Mouse (Mus musculus) adrenal gland, postnatal 25 days (tissue): ENCODE measurements around the gene Pecam1. TPM values are rescaled to one million over a fixed set of nuclear protein-coding genes. Genes with fewer than 3 reads are reported as not detected.
"Not testable (repeated sequence)": the region's sequence is repeated elsewhere in the genome, so short reads cannot be mapped to it uniquely, and the experiment has no call there.

ENCODE experiments used
- DNase-seq: peaks from one replicate; pipeline ENCODE4 v3.0.0; 2021; ENCODE audit warnings: mixed read lengths
- total RNA-seq: library from RNA; stranded (reverse); gene quantifications from 2 replicates; pipeline ENCODE4 v1.2.3, GENCODE M21; 2021

Gene Pecam1
- total RNA-seq, 1 experiment from 2014 or later: 76.1 TPM

DNA sequence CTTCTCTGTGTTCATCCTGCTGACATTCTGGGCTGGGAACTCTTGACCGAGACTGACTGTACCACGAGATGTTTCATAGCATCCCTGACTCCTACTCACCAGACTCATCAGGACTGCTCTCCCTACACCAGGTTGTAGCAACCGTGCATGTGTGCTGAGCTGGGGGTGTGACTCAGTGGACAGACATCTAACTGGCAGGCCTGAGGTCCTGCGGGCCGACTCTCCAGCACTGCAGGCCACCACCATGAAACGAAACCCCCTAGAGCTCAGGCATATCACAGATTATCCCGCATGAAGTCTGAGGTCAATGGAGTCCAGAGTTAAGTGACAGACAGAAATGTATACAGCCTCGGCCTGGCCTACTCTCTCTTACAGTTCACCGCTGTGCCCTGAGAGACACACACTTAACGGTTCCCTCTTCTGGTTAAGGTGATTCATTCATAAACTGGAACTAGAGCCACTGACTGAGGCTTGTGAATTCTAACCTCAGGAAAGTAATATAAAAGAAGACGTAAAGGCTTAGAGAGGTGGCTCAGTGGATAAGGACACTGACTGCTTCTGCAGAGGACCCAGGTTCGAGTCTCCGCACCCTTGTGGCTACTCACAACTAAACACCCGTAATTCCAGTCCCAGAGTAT is 83.8 kb downstream of the Pecam1 start:
- no peak for DNase-seq

- no peak for DNase-seq
These were observed 84.6 kb downstream of the Pecam1 start for GRCm38 (mm10) chr11:106665841-106666240.

DNA sequence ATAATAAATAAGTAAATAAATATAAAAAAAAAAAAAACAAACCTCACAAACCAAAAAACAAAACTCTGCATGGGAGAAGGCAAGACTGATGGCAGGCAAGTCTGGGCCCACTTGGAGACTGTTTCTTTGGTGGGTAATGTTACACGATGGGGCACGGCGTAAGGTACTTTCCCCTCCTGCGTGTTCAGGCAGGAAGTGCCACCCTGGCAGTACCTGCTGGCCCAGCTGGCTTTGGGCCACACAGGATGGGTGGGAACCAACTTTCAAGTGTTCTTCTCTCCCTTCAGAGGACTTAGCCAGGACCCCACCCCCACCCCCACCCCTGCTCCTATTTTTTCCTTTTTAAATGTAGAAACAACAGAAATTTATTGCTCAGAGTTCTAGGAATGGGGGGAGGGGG is 85.1 kb downstream of the Pecam1 start:
- DNase-seq: no peak

- no peak for DNase-seq
These were observed 85.7 kb downstream of the Pecam1 start for GRCm38 (mm10) chr11:106664691-106665090.

DNA sequence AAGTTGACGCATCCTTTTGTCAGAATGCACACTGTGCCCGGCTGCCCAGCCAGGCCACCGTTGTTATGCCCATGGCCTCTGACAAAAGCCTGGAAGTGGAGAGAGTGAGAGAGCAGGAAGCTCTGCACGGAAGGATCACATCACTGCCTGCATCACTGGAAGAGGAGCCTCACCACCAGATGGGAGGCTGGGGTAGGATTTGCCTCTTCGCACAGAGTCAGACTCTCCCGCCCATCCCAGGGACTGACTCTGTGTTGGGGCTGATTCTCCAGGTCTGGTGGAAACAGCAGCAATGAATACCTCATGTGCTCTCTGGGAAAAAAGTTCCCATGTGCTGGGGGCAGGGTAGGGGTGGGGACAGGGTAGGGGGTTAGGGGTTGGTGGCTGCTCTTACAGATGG is 86.6 kb downstream of the Pecam1 start:
- no peak for DNase-seq

GRCm38 (mm10) chr11:106662634-106663407 is 87.6 kb downstream of the Pecam1 start:
- DNase-seq: no peak

DNA sequence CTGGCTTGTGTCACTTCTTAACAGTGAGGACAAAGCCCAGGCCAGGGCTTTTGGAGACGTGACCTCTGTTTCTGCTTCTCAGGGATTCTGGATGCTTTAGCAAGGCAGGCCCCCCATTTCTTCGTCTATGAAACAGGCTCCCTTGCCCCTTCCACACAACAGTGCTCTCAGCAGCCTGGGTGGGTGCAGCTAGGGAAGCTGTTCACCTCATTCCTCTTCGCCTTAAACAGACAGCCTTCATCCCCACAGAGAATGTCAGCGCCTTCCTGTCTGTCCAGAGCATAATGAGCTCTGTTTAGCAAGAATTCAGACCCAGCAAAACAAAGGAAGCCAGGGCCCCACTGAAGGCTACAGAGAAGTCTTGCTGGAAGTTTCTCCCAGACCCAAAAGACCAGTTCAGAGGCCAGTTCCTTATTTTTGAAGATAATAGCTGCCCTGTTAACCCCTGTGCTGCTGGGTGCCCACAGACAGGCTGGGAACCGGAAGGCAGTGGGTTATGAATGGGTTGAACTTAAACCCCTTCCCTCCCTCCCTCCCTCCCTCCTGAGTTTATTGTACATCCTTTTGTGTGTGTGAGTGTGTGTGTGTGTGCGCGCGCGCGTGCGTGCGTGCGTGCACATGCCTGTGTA is 89.9 kb downstream of the Pecam1 start:
- no peak for DNase-seq

- DNase-seq: no peak
These were observed 90.7 kb downstream of the Pecam1 start for GRCm38 (mm10) chr11:106659598-106660295.

- DNase-seq: peak; percentile 83
These were observed 92.2 kb downstream of the Pecam1 start for GRCm38 (mm10) chr11:106658051-106658880.

DNA sequence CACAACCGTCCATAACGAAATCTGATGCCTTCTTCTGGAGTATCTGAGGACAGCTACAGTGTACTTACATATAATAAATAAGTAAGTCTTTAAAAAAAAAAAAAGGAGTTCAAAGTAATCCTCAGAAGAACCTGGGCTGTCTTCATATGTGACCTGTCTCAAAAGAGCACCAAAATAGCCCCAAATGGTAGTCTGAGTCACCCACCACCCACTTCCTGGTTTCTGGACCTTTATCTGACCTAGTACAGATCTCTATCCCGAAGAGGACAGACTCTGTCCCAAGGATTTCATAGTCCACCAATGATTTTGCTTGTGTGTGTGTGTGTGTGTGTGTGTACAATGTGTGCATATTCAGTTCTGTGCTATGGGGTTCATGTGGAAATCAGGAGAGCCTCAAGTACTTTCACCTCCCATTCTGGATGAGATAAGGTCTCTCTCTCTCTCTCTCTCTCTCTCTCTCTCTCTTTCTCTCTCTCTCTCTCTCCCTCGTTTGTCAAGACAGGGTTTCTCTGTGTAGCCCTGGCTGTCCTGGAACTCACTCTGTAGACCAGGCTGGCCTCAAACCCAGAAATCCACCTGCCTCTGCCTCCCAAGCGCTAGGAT is 93.4 kb downstream of the Pecam1 start:
- DNase-seq: not testable (repeated sequence)

GRCm38 (mm10) chr11:106648347-106648746 is 102.1 kb downstream of the Pecam1 start:
- peak; percentile 78 for DNase-seq

DNA sequence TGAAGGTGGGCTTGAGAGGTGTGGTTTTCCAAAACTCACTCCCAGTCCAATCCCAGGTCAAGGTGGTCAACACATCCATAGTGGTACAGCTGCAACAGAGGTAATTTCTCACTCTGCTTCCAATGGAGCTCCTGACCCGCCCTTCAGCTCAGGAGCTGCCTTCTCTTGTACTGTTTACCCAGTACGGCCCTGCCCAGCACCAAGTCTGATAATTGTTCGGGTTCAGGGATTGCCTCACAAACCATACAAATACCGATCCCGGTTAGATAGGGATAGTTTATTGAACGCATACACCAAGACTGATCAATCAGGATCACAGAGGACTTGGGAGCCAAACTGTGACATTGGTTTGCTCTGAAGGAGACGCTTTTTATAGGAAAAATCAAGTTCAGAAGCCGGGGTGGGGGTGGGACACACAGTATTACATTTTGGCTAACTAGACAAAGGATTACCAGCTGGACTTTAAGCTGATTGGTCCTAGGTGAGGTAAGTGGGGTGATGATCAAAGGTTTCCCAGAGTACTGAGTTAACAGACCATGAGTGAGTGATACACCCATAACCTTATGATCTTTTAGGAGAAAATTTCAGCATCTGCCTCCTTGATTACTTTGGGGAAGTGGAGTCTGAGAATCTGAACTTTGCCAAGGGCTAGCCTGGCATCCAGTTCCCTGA is 107.3 kb downstream of the Pecam1 start:
- no peak for DNase-seq

DNA sequence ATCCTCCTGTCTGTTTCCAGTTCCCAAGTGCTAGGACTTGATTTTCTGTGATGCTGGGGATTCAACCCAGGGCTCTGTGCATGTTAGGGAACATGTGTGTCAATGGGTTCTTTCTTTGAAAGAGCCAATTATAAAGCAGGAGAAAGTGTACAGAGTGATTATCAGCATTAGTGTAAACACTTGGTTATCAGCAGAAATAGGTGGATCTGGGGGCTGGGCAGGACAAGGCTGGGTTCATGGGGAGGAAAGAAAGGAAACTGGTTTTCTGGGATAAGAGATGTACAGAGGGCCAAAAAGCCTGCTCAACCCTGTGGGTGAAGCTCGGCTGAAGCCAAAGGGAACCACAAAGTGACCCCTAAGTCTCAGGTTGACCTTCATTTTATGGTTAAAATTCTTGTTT is 108.8 kb downstream of the Pecam1 start:
- DNase-seq: no peak

DNA sequence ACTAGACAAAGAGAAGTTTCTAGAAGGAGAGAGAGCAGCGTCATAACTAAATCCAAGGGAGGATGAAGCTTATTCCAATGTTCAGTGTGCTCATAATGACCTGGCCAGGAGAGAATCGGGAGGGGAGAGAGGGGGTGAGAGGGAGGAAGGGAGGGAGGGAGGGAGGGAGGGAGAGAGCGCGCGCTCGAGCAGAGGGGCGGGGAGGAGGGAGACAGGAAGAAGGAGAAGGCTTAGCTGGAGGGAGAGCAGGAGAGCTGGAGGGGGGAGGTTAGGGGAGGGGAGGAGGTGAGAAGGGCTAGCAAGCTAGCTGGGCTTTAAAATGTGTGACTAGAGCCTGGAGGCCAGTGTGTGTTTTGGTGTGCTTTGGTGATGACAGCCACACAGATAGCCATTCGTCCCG is 110.4 kb downstream of the Pecam1 start:
- no peak for DNase-seq

DNA sequence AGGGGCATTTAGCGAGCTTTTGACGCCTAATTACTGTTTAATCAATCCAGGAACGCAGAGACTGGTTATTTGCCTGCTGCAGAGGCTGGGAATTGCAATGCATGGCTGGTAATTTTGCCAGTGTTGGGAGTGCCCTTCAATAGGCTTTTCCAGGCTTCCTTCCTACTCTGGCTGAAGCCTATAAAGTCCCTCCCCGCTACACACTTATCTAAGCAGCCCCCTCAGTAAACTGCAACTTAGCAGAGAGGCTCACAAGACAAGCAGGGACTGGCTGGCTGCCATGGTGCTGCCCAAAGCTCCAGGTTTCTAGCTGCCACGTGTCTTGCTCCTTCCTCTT is 111.1 kb downstream of the Pecam1 start:
- no peak for DNase-seq

DNA sequence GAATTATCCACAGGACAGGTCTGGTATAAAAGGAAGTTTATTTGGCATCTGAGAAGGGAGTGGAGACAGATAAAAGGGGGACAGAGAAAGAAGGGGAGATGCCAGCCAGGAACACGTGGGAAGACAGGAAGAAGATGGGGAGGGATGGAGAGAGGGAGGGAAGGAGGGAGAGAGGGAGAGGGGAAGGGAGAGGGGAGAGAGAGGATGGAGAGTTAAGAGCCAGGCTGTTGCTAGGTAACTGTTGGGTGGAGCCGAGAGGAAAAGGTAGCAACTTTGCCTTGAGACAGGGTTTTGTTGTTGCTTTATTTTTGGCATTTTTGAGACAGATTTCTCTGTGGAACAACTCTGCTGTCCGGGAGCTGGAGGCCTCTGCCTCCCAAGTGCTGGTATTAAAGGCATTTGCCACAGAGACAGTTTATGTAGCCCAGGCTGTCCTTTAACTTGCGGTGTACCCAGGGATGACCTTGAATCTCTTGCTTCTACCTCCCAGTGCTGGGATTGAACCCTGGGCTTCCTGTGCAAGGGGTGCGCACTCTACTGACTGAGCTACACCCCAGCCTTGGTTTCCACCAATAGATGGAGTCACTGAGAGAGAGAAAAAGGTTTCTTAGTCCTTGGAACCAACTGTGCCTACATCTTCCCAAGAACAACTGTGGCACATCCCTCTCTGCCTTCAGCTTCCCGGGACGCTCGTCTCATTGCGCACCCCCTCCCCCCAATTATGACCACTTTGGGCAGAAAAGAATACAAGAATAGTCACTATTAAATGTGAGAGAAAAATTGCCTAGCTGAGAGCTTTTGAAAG is 111.7 kb downstream of the Pecam1 start:
- no peak for DNase-seq

DNA sequence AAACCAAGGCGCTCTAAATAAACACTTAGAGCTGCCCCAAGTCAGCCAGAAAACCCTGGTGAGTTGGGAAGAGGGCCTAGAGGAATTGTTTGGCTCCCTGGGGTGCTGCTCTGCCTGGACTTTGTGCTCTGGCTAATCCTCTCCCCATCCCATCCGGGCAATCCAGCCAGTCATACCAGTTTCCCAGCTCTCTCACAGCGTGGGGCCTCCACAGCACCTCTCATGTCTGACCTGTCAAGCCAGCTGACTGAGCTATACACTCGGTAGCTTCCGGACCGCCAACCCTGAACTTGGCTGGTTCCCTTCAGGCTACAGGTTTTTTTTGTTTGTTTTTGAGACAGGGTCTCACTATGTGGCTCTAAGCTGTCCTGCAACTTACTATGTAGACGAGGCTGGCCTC is 112.7 kb downstream of the Pecam1 start:
- no peak for DNase-seq

- no peak for DNase-seq
These were observed 114.5 kb downstream of the Pecam1 start for GRCm38 (mm10) chr11:106635946-106636345.

DNA sequence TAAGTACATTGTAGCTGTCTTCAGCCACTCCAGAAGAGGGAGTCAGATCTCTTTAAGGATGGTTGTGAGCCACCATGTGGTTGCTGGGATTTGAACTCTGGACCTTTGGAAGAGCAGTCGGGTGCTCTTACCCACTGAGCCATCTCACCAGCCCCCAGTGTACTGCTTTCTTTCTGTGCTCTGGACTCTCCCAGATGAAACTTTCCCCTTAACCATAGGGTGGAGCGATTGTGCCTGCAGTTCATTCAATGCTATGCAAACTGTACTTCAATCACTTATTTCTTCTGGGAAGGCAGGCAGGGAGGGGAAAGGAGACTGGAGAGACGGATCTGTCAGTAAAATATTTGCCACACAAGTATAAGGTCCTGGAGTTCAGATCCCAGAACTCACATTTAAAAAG is 116.3 kb downstream of the Pecam1 start:
- not testable (repeated sequence) for DNase-seq

DNA sequence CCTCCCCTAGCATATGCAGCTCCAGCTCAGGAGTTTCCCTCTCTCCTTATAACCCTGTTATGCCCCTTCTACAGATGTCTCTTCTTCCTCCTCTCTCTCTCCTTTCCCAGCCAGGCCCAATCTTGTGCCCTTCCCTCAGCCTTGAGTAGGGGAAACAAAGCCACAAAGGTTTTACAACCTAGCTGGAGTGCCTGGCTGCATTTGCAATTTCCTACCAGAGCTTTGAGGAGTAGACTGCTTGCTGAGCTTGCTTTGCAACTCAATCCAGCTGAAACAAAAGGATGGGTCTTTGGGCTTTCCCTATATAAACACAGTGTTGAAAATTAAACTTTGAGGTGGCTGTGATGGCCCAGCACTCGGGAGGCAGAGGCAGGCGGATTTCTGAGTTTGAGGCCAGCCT is 117.0 kb downstream of the Pecam1 start:
- no peak for DNase-seq
